Mouse (Mus musculus) hematopoietic multipotent progenitor cell, adult 10-12 weeks (in vitro differentiated cells): ENCODE results near the gene Slc38a7. TPM values are rescaled to one million over a fixed set of nuclear protein-coding genes. Genes with fewer than 3 reads are reported as not detected.

Source experiments
- polyA plus RNA-seq: library from polyadenylated mRNA; stranded (reverse); fragments of >175 nt; gene quantifications from 2 replicates; pipeline ENCODE4 v1.2.3, GENCODE M21; 2012; ENCODE audit warnings: low replicate concordance

Slc38a7 gene
- polyA plus RNA-seq, result 11.2 and 20.8 TPM in 2 replicates

GRCm38 (mm10) chr8:95853102-95853843, at the start of gene Slc38a7:
Gene Slc38a7 (minus strand): TSS chr8:95853539.

GRCm38 (mm10) chr8:95888285-95889136, 35.2 kb upstream of the Slc38a7 start, which contains the start of gene Got2:
Gene Got2 (minus strand): TSS chr8:95888547.

GRCm38 (mm10) chr8:95825162-95825561, 28.2 kb downstream of the Slc38a7 start, which contains the start of gene Sap18b:
Gene Sap18b (plus strand): TSS chr8:95825346.

GRCm38 (mm10) chr8:95807331-95807843, 46.0 kb downstream of the Slc38a7 start, which contains the start of gene Cnot1:
Gene Cnot1 (minus strand): TSS chr8:95807464.

Other genes starting within 250 kb of the Slc38a7 start
- gene Gins3, start 220.1 kb downstream of the Slc38a7 start, polyA plus RNA-seq, result 4.1 and 10.8 TPM in 2 replicates
- 0.18 and 0.61 TPM in 2 replicates for gene Ndrg4, start 176.6 kb downstream of the Slc38a7 start, polyA plus RNA-seq
- 7.2 and 12.3 TPM in 2 replicates for gene Setd6, start 137.7 kb downstream of the Slc38a7 start, polyA plus RNA-seq
- 45.8 and 52.5 TPM in 2 replicates for gene Cnot1, start 46.1 kb downstream of the Slc38a7 start, polyA plus RNA-seq
- 38.4 and 47.8 TPM in 2 replicates for gene Sap18b, start 28.2 kb downstream of the Slc38a7 start, polyA plus RNA-seq
- 29.9 and 31.6 TPM in 2 replicates for gene Got2, start 35.0 kb upstream of the Slc38a7 start, polyA plus RNA-seq